Mouse (Mus musculus) testis, adult 2 months (tissue): Measurements from ENCODE around the gene App.

Experiments
- CTCF ChIP-seq: fragments of 200-500 bp; IDR thresholded peaks from 2 replicates; pipeline ENCODE4 v1.5.1; 2012; ENCODE audit warnings: low read depth, mild to moderate bottlenecking, inconsistent platforms, low read length, moderate library complexity; ENCODE audit not compliant: control insufficient read depth, insufficient read depth, insufficient replicate concordance
- POLR2A ChIP-seq: fragments of 200-500 bp; IDR thresholded peaks from 2 replicates; pipeline ENCODE4 v1.6.1; 2012; ENCODE audit warnings: low read depth, mild to moderate bottlenecking, inconsistent platforms, low read length, moderate library complexity; ENCODE audit not compliant: control insufficient read depth

DNA sequence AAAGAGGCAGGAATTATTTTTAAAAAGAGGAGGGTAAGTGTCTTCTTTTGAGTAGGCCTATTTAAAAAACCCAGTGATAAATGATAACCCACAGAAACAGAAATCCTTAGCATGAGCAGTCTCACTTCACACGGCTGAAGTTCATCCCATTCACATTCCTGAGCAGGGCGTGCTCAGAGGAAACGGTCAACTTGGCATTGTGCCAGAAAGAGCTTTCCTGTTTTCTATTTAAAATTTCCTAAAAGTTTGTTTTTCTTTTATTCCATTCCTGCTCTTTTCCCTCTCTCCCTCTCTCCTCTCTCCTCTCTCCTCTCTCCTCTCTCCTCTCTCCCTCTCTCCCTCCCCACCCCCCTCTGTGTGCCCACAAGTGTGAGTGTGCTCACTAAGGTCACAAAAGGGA lies 3.1 kb upstream of the App start:
- TF ChIP-seq POLR2A (no peak), CTCF (no peak)
